Mouse (Mus musculus): ENCODE results near the gene Ccdc141.
A peak's percentile ranks its signal among the peaks of the same experiment; 100 is the strongest.
"Not testable (repeated sequence)": the region's sequence is repeated elsewhere in the genome, so short reads cannot be mapped to it uniquely, and the experiment has no call there.

The Ccdc141 gene

GRCm38 (mm10) chr2:77039683-77040082 is 130.8 kb downstream of the Ccdc141 start:
- DNase-seq = no peak

- DNase-seq = no peak
Measured at GRCm38 (mm10) chr2:77039281-77039680, 131.2 kb downstream of the Ccdc141 start.

GRCm38 (mm10) chr2:77037211-77037610 is 133.2 kb downstream of the Ccdc141 start:
- DNase-seq = no peak

GRCm38 (mm10) chr2:77034112-77034511 is 136.3 kb downstream of the Ccdc141 start:
- DNase-seq = no peak

GRCm38 (mm10) chr2:77033322-77034060 is 136.9 kb downstream of the Ccdc141 start:
- DNase-seq = no peak

- DNase-seq = no peak
Measured at GRCm38 (mm10) chr2:77020649-77021048, 149.8 kb downstream of the Ccdc141 start.

- no peak for DNase-seq
Measured at GRCm38 (mm10) chr2:77017735-77018134, 152.7 kb downstream of the Ccdc141 start.

GRCm38 (mm10) chr2:77013449-77013848 is 157.0 kb downstream of the Ccdc141 start:
- DNase-seq = not testable (repeated sequence)

- DNase-seq = no peak
Measured at GRCm38 (mm10) chr2:77011981-77012380, 158.5 kb downstream of the Ccdc141 start.

GRCm38 (mm10) chr2:77007015-77007414 is 163.4 kb downstream of the Ccdc141 start:
- no peak for DNase-seq

GRCm38 (mm10) chr2:77003148-77003547 is 167.3 kb downstream of the Ccdc141 start:
- DNase-seq = no peak

- DNase-seq = no peak
Measured at GRCm38 (mm10) chr2:76998351-76998750, 172.1 kb downstream of the Ccdc141 start.

- no peak for DNase-seq
Measured at GRCm38 (mm10) chr2:76992493-76993201, 177.8 kb downstream of the Ccdc141 start.

GRCm38 (mm10) chr2:76987317-76987716 is 183.1 kb downstream of the Ccdc141 start:
- no peak for DNase-seq

GRCm38 (mm10) chr2:76984384-76984783 is 186.1 kb downstream of the Ccdc141 start:
- no peak for DNase-seq

GRCm38 (mm10) chr2:76983601-76984000 is 186.8 kb downstream of the Ccdc141 start:
- no peak for DNase-seq

GRCm38 (mm10) chr2:76982391-76983145 is 187.9 kb downstream of the Ccdc141 start, which contains the start of gene Ttn:
Ttn (minus strand) TSS chr2:76982547.
- no peak for DNase-seq

- DNase-seq = no peak
Measured at GRCm38 (mm10) chr2:76981717-76982116, 188.7 kb downstream of the Ccdc141 start.

GRCm38 (mm10) chr2:76980146-76980545 is 190.3 kb downstream of the Ccdc141 start:
- peak; percentile 52 for DNase-seq

GRCm38 (mm10) chr2:76977650-76978049 is 192.8 kb downstream of the Ccdc141 start:
- DNase-seq = no peak

- DNase-seq = no peak
Measured at GRCm38 (mm10) chr2:76972051-76972450, 198.4 kb downstream of the Ccdc141 start.

- DNase-seq = no peak
Measured at GRCm38 (mm10) chr2:76971069-76971468, 199.4 kb downstream of the Ccdc141 start.

- DNase-seq = no peak
Measured at GRCm38 (mm10) chr2:76970669-76971068, 199.8 kb downstream of the Ccdc141 start.

Measured in kidney, adult 11 months (tissue).